Mouse (Mus musculus) lung, adult 2 months (tissue): ENCODE measurements at regions not wholly inside any gene's neighbourhood (a gene's known extent, or its start where the extent isn't known, plus 50 kb on each side); places are given as distances from the start of the nearest gene placed in this dataset.

Experiments used
- CTCF ChIP-seq: fragments of 200-500 bp; IDR thresholded peaks from 2 replicates; pipeline ENCODE4 v1.5.1; 2011; ENCODE audit warnings: mild to moderate bottlenecking, low read length, control low read depth; ENCODE audit not compliant: insufficient read depth
- POLR2A ChIP-seq: fragments of 200-500 bp; IDR thresholded peaks from 2 replicates; pipeline ENCODE4 v1.6.1; 2011; ENCODE audit warnings: low read depth, mild to moderate bottlenecking, control low read depth, low read length, borderline replicate concordance; ENCODE audit errors: extremely low read depth

DNA sequence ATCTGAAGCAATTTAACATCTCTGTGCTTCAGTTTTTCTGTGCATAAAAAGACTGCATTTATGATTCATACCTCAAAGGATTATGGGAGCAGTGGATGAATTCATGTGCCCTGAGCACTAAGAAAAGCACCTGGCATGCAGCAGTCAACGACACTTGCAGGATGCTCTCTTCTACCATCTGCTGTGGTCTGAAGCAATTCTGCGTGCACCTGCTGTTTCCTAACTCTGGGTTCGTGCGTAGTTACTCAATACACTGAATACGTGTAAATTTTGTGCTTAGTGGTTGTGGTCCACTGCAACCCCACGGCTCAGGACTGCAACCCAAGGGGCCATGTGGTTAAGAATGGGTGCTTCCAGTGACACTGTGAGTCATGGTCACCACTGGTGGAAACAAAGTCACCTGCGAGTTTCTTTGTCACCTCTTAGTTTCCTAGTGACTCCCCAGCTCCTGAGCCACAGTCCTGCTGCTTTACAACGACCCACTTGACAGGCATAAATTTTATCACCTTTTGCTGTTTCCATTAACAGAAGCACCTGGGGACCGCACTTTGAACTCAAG, 98.7 kb upstream of the Arhgap21 start:
- TF ChIP-seq POLR2A = no peak
- no peak for TF ChIP-seq CTCF
